Mouse (Mus musculus) layer of hippocampus, postnatal 10 days (tissue): Measurements from ENCODE around the gene Wfdc8. TPM values are rescaled to one million over a fixed set of nuclear protein-coding genes. Genes with fewer than 3 reads are reported as not detected.
"Not testable (repeated sequence)": the region's sequence is repeated elsewhere in the genome, so short reads cannot be mapped to it uniquely, and the experiment has no call there.

ENCODE experiments used
- DNase-seq, 2 experiments: peaks; one replicate each; pipeline ENCODE4 v3.0.0; 2021; ENCODE audit warnings: low spot score in 2 of 2
- long read RNA-seq: library from polyadenylated mRNA; stranded (forward); transcript quantifications from one replicate; pipeline ENCODE4 v2.0.0, GENCODE M21; 2023
- total RNA-seq, 2 experiments: library from RNA; stranded (reverse); gene quantifications; 2 replicates each; pipeline ENCODE4 v1.2.3; 2021

The Wfdc8 gene
- total RNA-seq = not detected
- long read RNA-seq = 0 reads

- DNase-seq = peak; percentile 20 to 29
Measured at GRCm38 (mm10) chr2:164613471-164613870, at the start of gene Wfdc8, which contains the start of gene Wfdc6b. Gene Wfdc8, minus strand, starts transcription at chr2:164613626. Gene Wfdc6b, plus strand, starts transcription at chr2:164613522.

GRCm38 (mm10) chr2:164656483-164656882 lies 43.1 kb upstream of the Wfdc8 start, which contains the start of gene Wfdc9:
Gene Wfdc9, minus strand, starts transcription at chr2:164656583.
- DNase-seq = no peak

- peak; percentile 54 to 56 for DNase-seq
Measured at GRCm38 (mm10) chr2:164655858-164656257, 42.4 kb upstream of the Wfdc8 start, which contains the start of gene Wfdc10. Gene Wfdc10, plus strand, starts transcription at chr2:164656046.

- DNase-seq = peak; percentile 35 to 48
Measured at GRCm38 (mm10) chr2:164641881-164642673, 28.7 kb upstream of the Wfdc8 start.

GRCm38 (mm10) chr2:164641129-164641528 lies 27.7 kb upstream of the Wfdc8 start:
- no peak for DNase-seq

- DNase-seq = no peak
Measured at GRCm38 (mm10) chr2:164638696-164639095, 25.3 kb upstream of the Wfdc8 start, which contains the start of gene Wfdc16. Gene Wfdc16, minus strand, starts transcription at chr2:164638796.

- no peak for DNase-seq
Measured at GRCm38 (mm10) chr2:164635266-164635665, 21.8 kb upstream of the Wfdc8 start.

- DNase-seq = no peak
Measured at GRCm38 (mm10) chr2:164621775-164622174, 8.3 kb upstream of the Wfdc8 start.

GRCm38 (mm10) chr2:164619050-164619449 lies 5.6 kb upstream of the Wfdc8 start:
- DNase-seq = no peak

GRCm38 (mm10) chr2:164615386-164615785 lies 2.0 kb upstream of the Wfdc8 start:
- no peak for DNase-seq

- no peak for DNase-seq
Measured at GRCm38 (mm10) chr2:164608781-164609180, 4.6 kb downstream of the Wfdc8 start.

GRCm38 (mm10) chr2:164604411-164604810 lies 9.0 kb downstream of the Wfdc8 start:
- no peak for DNase-seq

- no peak for DNase-seq
Measured at GRCm38 (mm10) chr2:164603482-164603881, 9.9 kb downstream of the Wfdc8 start.

GRCm38 (mm10) chr2:164600179-164600578 lies 13.2 kb downstream of the Wfdc8 start:
- no peak for DNase-seq

GRCm38 (mm10) chr2:164593494-164593893 lies 19.9 kb downstream of the Wfdc8 start, which contains the start of gene Eppin:
Gene Eppin, minus strand, starts transcription at chr2:164593594.
- DNase-seq = no peak

GRCm38 (mm10) chr2:164592014-164592413 lies 21.4 kb downstream of the Wfdc8 start:
- DNase-seq = peak; percentile 37 to 49

GRCm38 (mm10) chr2:164585025-164585725 lies 28.3 kb downstream of the Wfdc8 start, which contains the start of gene Wfdc6a:
Gene Wfdc6a, minus strand, starts transcription at chr2:164585447.
- not testable (repeated sequence) for DNase-seq

- not testable (repeated sequence) for DNase-seq
Measured at GRCm38 (mm10) chr2:164573359-164573758, 40.1 kb downstream of the Wfdc8 start, which contains the start of gene Spint3. Gene Spint3, minus strand, starts transcription at chr2:164573459.

GRCm38 (mm10) chr2:164567460-164567859 lies 46.0 kb downstream of the Wfdc8 start:
- DNase-seq = no peak

- DNase-seq = no peak
Measured at GRCm38 (mm10) chr2:164566997-164567396, 46.4 kb downstream of the Wfdc8 start.

- DNase-seq = no peak
Measured at GRCm38 (mm10) chr2:164564346-164564745, 49.1 kb downstream of the Wfdc8 start.
